Mouse (Mus musculus) testis, adult 2 months (tissue): ENCODE measurements around the gene Rab5c.

Experiments used
- CTCF ChIP-seq: fragments of 200-500 bp; IDR thresholded peaks from 2 replicates; pipeline ENCODE4 v1.5.1; 2012; ENCODE audit warnings: low read depth, mild to moderate bottlenecking, inconsistent platforms, low read length, moderate library complexity; ENCODE audit not compliant: control insufficient read depth, insufficient read depth, insufficient replicate concordance
- POLR2A ChIP-seq: fragments of 200-500 bp; IDR thresholded peaks from 2 replicates; pipeline ENCODE4 v1.6.1; 2012; ENCODE audit warnings: low read depth, mild to moderate bottlenecking, inconsistent platforms, low read length, moderate library complexity; ENCODE audit not compliant: control insufficient read depth

DNA sequence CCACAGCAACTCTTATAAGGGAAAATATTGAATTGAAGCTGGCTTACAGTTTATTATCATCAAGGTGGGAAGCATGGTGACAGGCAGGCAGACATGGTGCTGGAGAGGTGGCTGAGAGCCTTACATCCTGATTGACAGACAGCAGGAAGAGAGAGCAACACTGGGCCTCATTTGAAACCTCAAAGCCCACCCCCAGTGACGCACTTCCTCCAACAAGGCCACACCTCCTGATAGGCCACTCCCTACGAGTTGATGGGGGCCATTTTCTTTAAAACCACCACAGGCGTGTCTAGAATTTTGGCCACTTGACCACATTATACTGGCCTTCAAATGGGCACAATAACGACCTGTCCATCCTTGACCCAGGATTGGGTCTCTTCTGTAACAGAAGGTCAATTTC, 36.2 kb upstream of the Rab5c start:
- TF ChIP-seq CTCF: no peak
- TF ChIP-seq POLR2A: no peak
